Mouse (Mus musculus): ENCODE results near the gene Hsf4.

DNA sequence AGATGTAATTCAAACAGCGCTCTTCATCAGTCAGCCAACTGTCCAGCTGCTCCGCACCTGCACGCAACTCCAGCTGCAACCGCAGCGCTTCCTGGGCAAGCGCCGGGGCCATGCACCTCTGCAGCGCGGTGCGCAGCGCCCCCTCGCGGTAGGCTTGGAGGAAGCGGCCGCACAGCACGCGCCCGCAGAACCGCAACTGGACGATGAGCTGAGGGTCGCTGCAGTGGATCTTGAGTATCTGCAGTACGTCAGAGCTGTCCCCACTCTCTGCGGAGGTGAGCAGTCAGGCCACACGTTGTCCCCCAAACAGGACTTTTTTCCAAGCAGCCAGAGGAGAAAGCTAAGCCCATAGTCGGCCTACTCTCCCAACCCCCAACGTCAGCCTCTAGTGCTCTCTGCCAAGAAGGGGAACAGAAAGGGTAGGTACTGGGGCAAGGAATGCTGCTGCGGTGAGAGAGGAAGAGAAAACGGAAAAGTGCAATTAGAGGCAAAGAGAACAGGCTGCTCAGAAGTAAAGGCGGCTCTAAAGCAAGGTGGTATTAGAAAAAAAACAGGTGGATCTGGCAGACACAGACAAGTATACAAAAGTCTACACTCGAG, 9.8 kb upstream of the Hsf4 start:
- TF ChIP-seq CTCF (IDR thresholded peaks at IDR 0.05; ENCODE audit: extremely low read depth, insufficient read depth, low read length): peak; percentile 80
- TF ChIP-seq POLR2A (IDR thresholded peaks at IDR 0.05; ENCODE audit: extremely low read depth, insufficient read depth, low read length): no peak

All from cortical plate, adult 2 months (tissue).